Comparison of ENCODE assay signal across 2 mouse cellular contexts in the genomic region with DNA sequence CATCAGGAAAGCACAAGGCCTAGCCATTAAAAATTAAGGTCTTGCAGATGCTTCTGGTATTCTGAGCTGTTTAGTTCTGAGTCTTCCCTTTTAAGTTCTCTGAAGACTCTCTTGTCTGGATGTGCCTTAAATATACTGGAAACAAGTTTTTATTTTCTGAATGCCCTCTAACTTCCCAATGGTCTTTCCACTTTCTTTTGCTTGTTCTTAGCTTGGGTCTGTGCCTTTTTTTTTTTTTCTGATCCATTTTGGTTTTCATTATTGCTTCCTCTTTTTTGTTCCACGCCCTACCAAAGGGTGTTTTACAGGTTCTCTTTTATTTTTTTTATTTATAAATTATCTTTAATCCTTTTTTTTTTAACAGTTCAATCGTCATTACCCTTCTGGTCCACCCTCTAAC.
TF ChIP-seq lines count a peak whose summit lies in the region.

A gene (minus strand): TSS at position 101 of the 400 bp plus-strand sequence.

TF ChIP-seq in CH12.LX, 34 proteins besides CTCF, POLR2A, EP300 and RAD21:
- TF ChIP-seq PAX5 (IDR thresholded peaks at IDR 0.05; ENCODE audit: low read length): no peak
- peak; percentile 36; the same call in 1 of the 2 replicates for TF ChIP-seq ZNF384 (IDR thresholded peaks at IDR 0.05; ENCODE audit: low read depth, low read length)

TF ChIP-seq in MEL, 35 proteins besides CTCF, POLR2A, EP300 and RAD21 (continued from another document):
- TF ChIP-seq SIN3A (IDR thresholded peaks at IDR 0.05; ENCODE audit: low read length) (no peak), MYB (IDR thresholded peaks at IDR 0.05; ENCODE audit: low read depth, low read length) (no peak), ZNF384 (IDR thresholded peaks at IDR 0.05; ENCODE audit: low read depth, low read length) (peak; percentile 81), POLR2AphosphoS2 (IDR thresholded peaks at IDR 0.05; ENCODE audit: low read length) (no peak), USF1 (IDR thresholded peaks at IDR 0.05; ENCODE audit: low read depth, low read length) (no peak)
